Mouse (Mus musculus): Measurements from ENCODE around the gene Cntrob.

DNA sequence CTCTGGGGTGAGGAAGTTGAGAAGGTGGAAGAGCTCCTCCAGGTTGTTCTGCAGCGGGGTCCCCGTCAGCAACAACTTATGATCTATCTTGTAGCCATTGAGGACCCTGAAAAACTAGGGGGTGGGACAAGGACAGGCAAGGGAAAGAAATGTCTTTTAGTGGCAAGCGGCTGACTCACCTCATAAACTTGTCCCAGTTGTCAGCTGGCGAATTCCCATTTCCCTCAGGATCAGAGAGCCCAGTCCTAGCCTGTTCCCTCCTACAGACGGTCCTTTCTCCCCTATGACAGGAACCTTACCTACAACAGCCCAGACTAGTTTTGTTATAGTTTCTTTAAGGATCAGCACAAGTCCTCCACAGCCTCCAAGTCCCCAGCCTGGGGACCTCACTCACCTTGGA is 33.0 kb upstream of the Cntrob start:
- TF ChIP-seq CTCF (IDR thresholded peaks at IDR 0.05; ENCODE audit: low read depth): no peak
- no peak for TF ChIP-seq EP300 (IDR thresholded peaks at IDR 0.05; ENCODE audit: low read depth)
